Mouse (Mus musculus): ENCODE measurements around the gene Flt1. TPM values are rescaled to one million over a fixed set of nuclear protein-coding genes. Genes with fewer than 3 reads are reported as not detected.

Gene Flt1
- total and polyA plus RNA-seq, 3 experiments: 0.03 to 0.08 TPM; not detected in 1

DNA sequence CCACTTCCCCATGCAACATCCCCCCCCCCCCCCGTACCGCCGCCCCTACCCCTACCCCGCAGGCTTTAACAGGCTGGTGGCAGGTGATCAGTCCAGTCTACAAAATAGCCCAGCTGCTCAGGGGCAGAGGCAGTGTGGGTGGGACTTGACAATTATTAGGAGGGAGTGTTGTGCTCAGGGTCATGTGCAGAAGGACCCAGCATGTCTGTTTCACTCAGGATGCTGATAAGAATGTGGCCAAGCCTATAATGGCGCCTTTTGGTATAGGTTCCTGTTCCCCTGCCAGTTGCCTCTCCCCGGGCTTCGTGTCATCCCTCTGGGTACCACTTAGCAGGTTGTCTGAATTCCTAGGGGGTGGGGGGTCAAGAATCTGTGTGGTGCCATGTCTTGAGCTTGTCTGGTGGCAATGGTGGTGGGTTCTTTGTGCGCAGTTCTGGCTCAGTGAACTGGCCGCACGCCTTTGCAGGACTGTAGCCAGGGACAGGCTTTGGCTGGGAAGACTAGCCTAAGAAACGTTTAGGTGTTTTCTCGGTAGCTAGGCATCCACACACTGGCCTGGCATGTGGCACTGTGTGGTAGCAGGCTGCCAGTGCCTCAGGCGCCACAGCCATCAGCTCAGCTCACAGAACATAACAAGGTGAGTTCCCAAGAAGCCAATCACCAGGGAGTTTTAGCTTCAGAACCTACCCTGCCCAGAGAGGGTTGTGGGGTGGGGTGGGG, 118.4 kb downstream of the Flt1 start:
- Histone ChIP-seq H3K79me2 (ENCODE audit: control insufficient read depth, insufficient read depth, low read length, poor library complexity) (no peaks in the 10 kb centered on the region), H3K27ac (ENCODE audit: control insufficient read depth, low read depth, low read length) (no peak overlapping the region), H3K9me3 (replicated peaks; ENCODE audit: insufficient read depth, low read length) (no peaks in the 10 kb centered on the region), H3K36me3 (ENCODE audit: control insufficient read depth in 1 of 2, insufficient read depth in 2 of 2, low read length in 2 of 2) (no peaks in the 10 kb centered on the region), H3K4me1 (ENCODE audit: control insufficient read depth in 1 of 2, insufficient read depth in 2 of 2, low read length in 2 of 2) (no peaks in the 10 kb centered on the region), H3K27me3 (ENCODE audit: control insufficient read depth in 1 of 2, insufficient read depth in 2 of 2, low read length in 2 of 2) (no peaks in the 10 kb centered on the region), H3K9ac (ENCODE audit: control insufficient read depth, low read depth, low read length, poor library complexity, severe bottlenecking) (no peak overlapping the region), H3K4me3 (ENCODE audit: control insufficient read depth in 1 of 2, insufficient read depth in 1 of 2, low read depth in 2 of 2, low read length in 2 of 2) (no peak overlapping the region)
- DNase-seq (ENCODE audit: low read depth, low spot score): no peak
- no peak for TF ChIP-seq JUND (IDR thresholded peaks at IDR 0.05; ENCODE audit: low read depth, low read length)
- TF ChIP-seq HCFC1 (IDR thresholded peaks at IDR 0.05; ENCODE audit: low read depth, low read length): no peak
- TF ChIP-seq SMC3 (IDR thresholded peaks at IDR 0.05; ENCODE audit: low read depth, low read length): no peak

DNA sequence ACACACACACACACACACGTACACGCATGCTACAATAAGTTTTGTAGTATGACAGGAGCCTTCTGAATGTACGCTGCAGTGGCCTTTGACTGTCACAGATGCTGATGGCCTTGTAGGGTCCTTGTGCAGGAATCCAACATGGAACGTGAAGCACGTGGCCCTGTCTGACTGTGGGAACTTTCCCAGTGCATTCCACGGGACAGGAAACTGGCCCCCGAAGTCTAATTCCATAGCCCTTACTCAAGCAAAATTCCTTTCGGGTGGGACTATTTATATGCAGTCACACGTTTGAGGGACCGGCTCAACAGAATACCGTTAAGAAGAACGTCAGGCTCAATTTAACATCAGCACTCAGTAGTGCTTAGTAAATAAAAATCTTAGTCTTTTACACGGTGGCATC, 119.1 kb downstream of the Flt1 start:
- Histone ChIP-seq H3K27ac (ENCODE audit: control insufficient read depth, low read depth, low read length) (no peak overlapping the region), H3K36me3 (ENCODE audit: control insufficient read depth in 1 of 2, insufficient read depth in 2 of 2, low read length in 2 of 2) (no peaks in the 10 kb centered on the region), H3K27me3 (ENCODE audit: control insufficient read depth in 1 of 2, insufficient read depth in 2 of 2, low read length in 2 of 2) (no peaks in the 10 kb centered on the region), H3K9me3 (replicated peaks; ENCODE audit: insufficient read depth, low read length) (no peaks in the 10 kb centered on the region), H3K4me3 (ENCODE audit: control insufficient read depth in 1 of 2, insufficient read depth in 1 of 2, low read depth in 2 of 2, low read length in 2 of 2) (no peak overlapping the region), H3K4me1 (ENCODE audit: control insufficient read depth in 1 of 2, insufficient read depth in 2 of 2, low read length in 2 of 2) (no peaks in the 10 kb centered on the region), H3K79me2 (ENCODE audit: control insufficient read depth, insufficient read depth, low read length, poor library complexity) (no peaks in the 10 kb centered on the region), H3K9ac (ENCODE audit: control insufficient read depth, low read depth, low read length, poor library complexity, severe bottlenecking) (no peak overlapping the region)
- no peak for DNase-seq (ENCODE audit: low read depth, low spot score)
- TF ChIP-seq E2F4 (IDR thresholded peaks at IDR 0.05; ENCODE audit: borderline replicate concordance, low read depth, low read length) (no peak), HCFC1 (IDR thresholded peaks at IDR 0.05; ENCODE audit: low read depth, low read length) (no peak), ZNF384 (IDR thresholded peaks at IDR 0.05; ENCODE audit: low read depth, low read length) (no peak), NELFE (IDR thresholded peaks at IDR 0.05; ENCODE audit: low read depth, low read length) (no peak), KAT2A (conservative IDR thresholded peaks at IDR 0.05; ENCODE audit: low read depth, low read length) (no peak), GATA1 (IDR thresholded peaks at IDR 0.05; ENCODE audit: low read depth, low read length) (no peak), POLR2AphosphoS2 (IDR thresholded peaks at IDR 0.05; ENCODE audit: low read length) (no peak), CHD2 (IDR thresholded peaks at IDR 0.05; ENCODE audit: low read length) (no peak), ZKSCAN1 (IDR thresholded peaks at IDR 0.05; ENCODE audit: low read depth, low read length) (no peak), ZC3H11A (IDR thresholded peaks at IDR 0.05; ENCODE audit: low read depth, low read length) (no peak)

- H3K27ac ChIP-seq (ENCODE audit: control insufficient read depth, low read depth, low read length): no peak overlapping the region
- no peaks in the 10 kb centered on the region for H3K36me3 ChIP-seq (ENCODE audit: control insufficient read depth in 1 of 2, insufficient read depth in 2 of 2, low read length in 2 of 2)
- no peak overlapping the region for H3K9ac ChIP-seq (ENCODE audit: control insufficient read depth, low read depth, low read length, poor library complexity, severe bottlenecking)
- no peak for TF ChIP-seq EP300 (IDR thresholded peaks at IDR 0.05; ENCODE audit: low read depth in 1 of 2, low read length in 2 of 2)
- no peak for TF ChIP-seq E2F4 (IDR thresholded peaks at IDR 0.05; ENCODE audit: borderline replicate concordance, low read depth, low read length)
- TF ChIP-seq MYB (IDR thresholded peaks at IDR 0.05; ENCODE audit: low read depth, low read length): no peak
- TF ChIP-seq POLR2AphosphoS5 (IDR thresholded peaks at IDR 0.05; ENCODE audit: borderline replicate concordance, low read depth, low read length): no peak
- H3K9me3 ChIP-seq (replicated peaks; ENCODE audit: insufficient read depth, low read length): no peaks in the 10 kb centered on the region
- H3K79me2 ChIP-seq (ENCODE audit: control insufficient read depth, insufficient read depth, low read length, poor library complexity): no peaks in the 10 kb centered on the region
- no peak overlapping the region for H3K4me3 ChIP-seq (ENCODE audit: control insufficient read depth in 1 of 2, insufficient read depth in 1 of 2, low read depth in 2 of 2, low read length in 2 of 2)
- H3K27me3 ChIP-seq (ENCODE audit: control insufficient read depth in 1 of 2, insufficient read depth in 2 of 2, low read length in 2 of 2): no peaks in the 10 kb centered on the region
- H3K4me1 ChIP-seq (ENCODE audit: control insufficient read depth in 1 of 2, insufficient read depth in 2 of 2, low read length in 2 of 2): no peaks in the 10 kb centered on the region
- no peak for DNase-seq (ENCODE audit: low read depth, low spot score)
Observed at GRCm38 (mm10) chr5:147601460-147602360, 124.1 kb downstream of the Flt1 start.

Data from MEL (cell line).